Mouse (Mus musculus) lung, embryonic 16.5 days (tissue): ENCODE measurements around the gene Spic. TPM values are rescaled to one million over a fixed set of nuclear protein-coding genes. Genes with fewer than 3 reads are reported as not detected.

Experiments
- ATAC-seq: fragments of 200-750 bp; cut with Nextera tagmentation; 2 replicates; pipeline ENCODE4 v1.8.0; 2017; ENCODE audit warnings: low read depth, mild to moderate bottlenecking, moderate library complexity
- H3K27ac ChIP-seq: fragments of 300-500 bp; sonication (generic); 2 replicates; pipeline ENCODE4 v1.5.1; 2014; ENCODE audit warnings: mild to moderate bottlenecking, control low read depth, low read length
- H3K27me3 ChIP-seq: fragments of 300-500 bp; sonication (generic); 2 replicates; pipeline ENCODE4 v1.6.1; 2014; ENCODE audit warnings: low read depth, low read length, mixed read lengths; ENCODE audit not compliant: control insufficient read depth, insufficient read depth
- H3K36me3 ChIP-seq: fragments of 300-500 bp; sonication (generic); 2 replicates; pipeline ENCODE4 v1.6.1; 2014; ENCODE audit warnings: low read length; ENCODE audit not compliant: control insufficient read depth, insufficient read depth
- H3K4me1 ChIP-seq: fragments of 300-500 bp; sonication (generic); replicated peaks from 2 replicates; pipeline ENCODE4 v1.6.1; 2014; ENCODE audit warnings: low read length, mixed read lengths; ENCODE audit not compliant: control insufficient read depth, insufficient read depth
- H3K4me2 ChIP-seq: fragments of 300-500 bp; sonication (generic); 2 replicates; pipeline ENCODE4 v1.6.1; 2014; ENCODE audit warnings: low read depth, low read length, control low read depth
- H3K4me3 ChIP-seq: fragments of 300-500 bp; sonication (generic); 2 replicates; pipeline ENCODE4 v1.5.1; 2014; ENCODE audit warnings: mild to moderate bottlenecking, low read length, control low read depth
- H3K9ac ChIP-seq: fragments of 300-500 bp; sonication (generic); 2 replicates; pipeline ENCODE4 v1.6.1; 2014; ENCODE audit warnings: low read length, control low read depth
- H3K9me3 ChIP-seq: fragments of 300-500 bp; sonication (generic); 2 replicates; pipeline ENCODE4 v1.6.1; 2016; ENCODE audit warnings: low read length; ENCODE audit not compliant: control insufficient read depth
- WGBS: fragments of 180-500 bp; shearing (Covaris S2); extraction: QIAGEN DNeasy Blood & Tissue Kit; methylation state at CpG from one replicate; pipeline ENCODE4 v1.1.7; 2014; 5-methylcytosine and 5-hydroxymethylcytosine counted together
- polyA plus RNA-seq: library from polyadenylated mRNA; unstranded; fragments of >200 nt; fragmentation: Nextera tagmentation; extraction: Ambion mirVana; gene quantifications from 2 replicates; pipeline ENCODE4 v1.2.1, GENCODE M21; 2015

The Spic gene
- polyA plus RNA-seq = 0.43 and 0.49 TPM in 2 replicates

- Histone ChIP-seq H3K9ac (no peak within 1 kb of the TSS), H3K27ac (no peak within 1 kb of the TSS), H3K4me3 (no peak within 1 kb of the TSS), H3K4me1 (no peaks in the 10 kb centered on the region), H3K9me3 (no peaks in the 10 kb centered on the region), H3K27me3 (no peaks in the 10 kb centered on the region), H3K36me3 (no peaks in the 10 kb centered on the region), H3K4me2 (no peak within 1 kb of the TSS)
- ATAC-seq = no peak
- WGBS = 61% methylated on average over 5 of the region's 5 CpGs
These were observed at the start of gene Spic for GRCm38 (mm10) chr10:88684925-88685324. Gene Spic (minus strand): TSS chr10:88685015.

GRCm38 (mm10) chr10:88732309-88732622 is 47.5 kb upstream of the Spic start:
- H3K9me3 ChIP-seq = no peaks in the 10 kb centered on the region
- ATAC-seq = no peak
- WGBS = 4% methylated on average over 6 of the region's 6 CpGs

GRCm38 (mm10) chr10:88731496-88732308 is 46.9 kb upstream of the Spic start:
- peak overlapping the region; percentile 91 for H3K27ac ChIP-seq
- H3K4me2 ChIP-seq = peak overlapping the region; percentile 94
- WGBS = 1% methylated on average over 55 of the region's 61 CpGs
- peak; percentile 48 for ATAC-seq
- H3K36me3 ChIP-seq = peaks cover 6% of the 10 kb centered on the region; the same call in 1 of the 2 replicates
- no peaks in the 10 kb centered on the region for H3K27me3 ChIP-seq
- peaks cover 6% of the 10 kb centered on the region for H3K4me1 ChIP-seq
- peak overlapping the region; percentile 99 for H3K4me3 ChIP-seq
- no peaks in the 10 kb centered on the region for H3K9me3 ChIP-seq
- H3K9ac ChIP-seq = peak overlapping the region; percentile 97

More at GRCm38 (mm10) chr10:88732309-88732622, 47.5 kb upstream of the Spic start:
- Histone ChIP-seq H3K4me3 (peak overlapping the region; percentile 99), H3K9ac (peak overlapping the region; percentile 97), H3K27ac (no peak overlapping the region), H3K4me1 (peaks cover 6% of the 10 kb centered on the region), H3K36me3 (peaks cover 9% of the 10 kb centered on the region; the same call in 1 of the 2 replicates), H3K27me3 (no peaks in the 10 kb centered on the region), H3K4me2 (peak overlapping the region; percentile 94)

- H3K9me3 ChIP-seq = no peaks in the 10 kb centered on the region
- H3K9ac ChIP-seq = peak within 1 kb of the TSS; percentile 97
- peak within 1 kb of the TSS; percentile 94 for H3K4me2 ChIP-seq
- WGBS = under 1% methylated on average over 65 of the region's 65 CpGs
- peak; percentile 97 for ATAC-seq
- H3K4me3 ChIP-seq = peak within 1 kb of the TSS; percentile 99
- H3K4me1 ChIP-seq = peaks cover 6% of the 10 kb centered on the region
- H3K36me3 ChIP-seq = no peaks in the 10 kb centered on the region
- H3K27me3 ChIP-seq = no peaks in the 10 kb centered on the region
- H3K27ac ChIP-seq = peak within 1 kb of the TSS; percentile 91
These were observed 46.0 kb upstream of the Spic start, which contains the start of gene Arl1 for GRCm38 (mm10) chr10:88730571-88731495. Gene Arl1 (plus strand): TSS chr10:88730858.

- peaks cover 6% of the 10 kb centered on the region for H3K4me1 ChIP-seq
- ATAC-seq = no peak
- no peak overlapping the region for H3K4me2 ChIP-seq
- no peak overlapping the region for H3K27ac ChIP-seq
- no peak overlapping the region for H3K9ac ChIP-seq
- H3K9me3 ChIP-seq = no peaks in the 10 kb centered on the region
- WGBS = 68% methylated on average over 8 of the region's 8 CpGs
- H3K27me3 ChIP-seq = no peaks in the 10 kb centered on the region
- no peaks in the 10 kb centered on the region for H3K36me3 ChIP-seq
- H3K4me3 ChIP-seq = no peak overlapping the region
These were observed 43.4 kb upstream of the Spic start for GRCm38 (mm10) chr10:88728166-88728565.

GRCm38 (mm10) chr10:88727128-88727527 is 42.3 kb upstream of the Spic start:
- ATAC-seq = no peak
- WGBS = 30% methylated on average over 1 of the region's 1 CpGs
- no peaks in the 10 kb centered on the region for H3K27me3 ChIP-seq
- H3K36me3 ChIP-seq = no peaks in the 10 kb centered on the region
- H3K4me3 ChIP-seq = no peak overlapping the region
- H3K4me1 ChIP-seq = peaks cover 2% of the 10 kb centered on the region; the same call in 1 of the 2 replicates
- H3K9me3 ChIP-seq = no peaks in the 10 kb centered on the region
- no peak overlapping the region for H3K27ac ChIP-seq
- no peak overlapping the region for H3K4me2 ChIP-seq
- no peak overlapping the region for H3K9ac ChIP-seq

- H3K4me1 ChIP-seq = 0 out of 2 replicates have a peak, but pooled peaks cover under 1% of the 10 kb centered on the region
- WGBS = 46% methylated on average over 2 of the region's 2 CpGs
These were observed 40.5 kb upstream of the Spic start for GRCm38 (mm10) chr10:88725343-88725742.

GRCm38 (mm10) chr10:88719618-88720017 is 34.8 kb upstream of the Spic start:
- Histone ChIP-seq H3K4me2 (no peak overlapping the region), H3K9me3 (no peaks in the 10 kb centered on the region), H3K36me3 (no peaks in the 10 kb centered on the region), H3K27me3 (no peaks in the 10 kb centered on the region), H3K4me3 (no peak overlapping the region), H3K4me1 (no peaks in the 10 kb centered on the region), H3K9ac (no peak overlapping the region), H3K27ac (no peak overlapping the region)
- 13% methylated on average over 1 of the region's 1 CpGs for WGBS
- ATAC-seq = peak; percentile 38; the same call in 1 of the 2 replicates

More at GRCm38 (mm10) chr10:88725343-88725742, 40.5 kb upstream of the Spic start:
- no peak overlapping the region for H3K4me3 ChIP-seq
- H3K9me3 ChIP-seq = no peaks in the 10 kb centered on the region
- ATAC-seq = no peak
- H3K4me2 ChIP-seq = no peak overlapping the region
- H3K36me3 ChIP-seq = no peaks in the 10 kb centered on the region
- H3K27me3 ChIP-seq = no peaks in the 10 kb centered on the region
- H3K27ac ChIP-seq = no peak overlapping the region
- no peak overlapping the region for H3K9ac ChIP-seq

GRCm38 (mm10) chr10:88717756-88718025 is 32.9 kb upstream of the Spic start:
- 48% methylated on average over 2 of the region's 2 CpGs for WGBS
- no peak overlapping the region for H3K9ac ChIP-seq
- no peak overlapping the region for H3K4me3 ChIP-seq
- no peaks in the 10 kb centered on the region for H3K9me3 ChIP-seq
- H3K27ac ChIP-seq = no peak overlapping the region
- no peaks in the 10 kb centered on the region for H3K27me3 ChIP-seq
- H3K36me3 ChIP-seq = no peaks in the 10 kb centered on the region
- no peak overlapping the region for H3K4me2 ChIP-seq
- no peaks in the 10 kb centered on the region for H3K4me1 ChIP-seq
- ATAC-seq = no peak
